Mouse (Mus musculus) lung, postnatal 36 days (tissue): ENCODE data around the gene Samhd1.
A peak's percentile ranks its signal among the peaks of the same experiment; 100 is the strongest.

Experiments used
- DNase-seq: peaks from one replicate; pipeline ENCODE4 v3.0.0; 2022; ENCODE audit warnings: mixed read lengths

The Samhd1 gene

DNA sequence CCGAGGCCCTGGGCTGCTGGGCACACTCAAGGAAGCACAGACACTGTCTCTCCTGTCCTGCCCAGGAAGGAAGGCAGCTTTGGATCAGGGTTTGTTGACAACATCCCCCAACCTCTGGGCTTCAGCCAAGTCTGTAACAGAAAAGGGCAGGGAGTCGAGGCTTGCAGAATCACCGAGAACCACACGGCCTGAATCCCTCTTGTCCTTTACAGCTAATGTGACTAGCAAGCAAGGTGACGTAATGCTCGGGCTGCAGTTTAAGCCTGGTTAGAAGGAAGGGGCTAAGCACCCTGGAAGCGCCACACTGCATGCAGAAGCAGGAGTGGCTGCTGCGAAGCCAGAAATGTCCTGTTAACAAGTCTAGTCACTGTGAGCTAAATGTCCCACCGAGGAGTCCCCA, 64.7 kb downstream of the Samhd1 start:
- peak; percentile 91 for DNase-seq

DNA sequence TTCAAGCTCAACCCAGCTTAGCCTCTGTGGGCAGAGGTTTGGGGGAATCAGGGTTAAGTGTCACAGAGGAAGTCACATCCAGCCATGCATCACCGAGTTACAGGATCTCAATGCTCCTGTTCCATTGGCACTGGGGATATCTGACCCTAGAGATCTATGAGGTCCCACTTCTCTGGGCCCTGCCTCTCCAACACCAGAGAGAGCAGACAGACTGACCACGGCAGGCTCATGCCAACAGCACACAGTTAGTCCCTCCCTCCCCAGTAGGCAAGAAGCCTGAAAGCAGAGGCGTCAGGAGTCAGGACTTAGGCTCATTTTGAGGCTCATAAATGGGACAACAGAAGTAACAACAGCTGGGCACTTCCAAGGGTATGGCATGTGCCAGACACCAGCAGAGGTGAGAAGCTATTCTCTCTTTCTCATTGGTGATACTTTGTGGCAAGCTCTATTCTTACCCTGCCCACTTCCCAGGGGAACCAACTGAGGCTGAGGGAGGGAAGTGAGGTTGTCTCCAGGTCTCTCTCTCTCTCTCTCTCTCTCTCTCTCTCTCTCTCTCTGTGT, 65.2 kb downstream of the Samhd1 start:
- DNase-seq, result peak; percentile 34

DNA sequence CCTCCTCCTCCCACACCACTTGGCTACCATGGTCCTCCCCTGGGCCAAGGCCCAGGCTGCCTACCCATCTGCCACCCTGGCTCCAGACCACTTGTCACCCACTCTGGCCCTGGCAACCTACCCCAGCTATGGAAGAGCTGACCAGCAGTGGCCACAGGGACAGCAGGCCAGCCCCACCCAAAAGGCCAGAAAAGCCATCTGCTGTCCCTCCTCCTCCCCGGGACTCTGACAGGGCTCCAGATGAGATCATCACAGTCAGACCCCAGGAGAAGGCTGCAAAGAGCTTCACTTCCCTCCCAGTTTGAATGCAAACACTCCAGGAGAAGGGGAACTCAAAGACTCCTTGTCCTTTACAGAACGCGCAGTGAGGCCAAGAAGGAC, 65.7 kb downstream of the Samhd1 start:
- peak; percentile 43 for DNase-seq

DNA sequence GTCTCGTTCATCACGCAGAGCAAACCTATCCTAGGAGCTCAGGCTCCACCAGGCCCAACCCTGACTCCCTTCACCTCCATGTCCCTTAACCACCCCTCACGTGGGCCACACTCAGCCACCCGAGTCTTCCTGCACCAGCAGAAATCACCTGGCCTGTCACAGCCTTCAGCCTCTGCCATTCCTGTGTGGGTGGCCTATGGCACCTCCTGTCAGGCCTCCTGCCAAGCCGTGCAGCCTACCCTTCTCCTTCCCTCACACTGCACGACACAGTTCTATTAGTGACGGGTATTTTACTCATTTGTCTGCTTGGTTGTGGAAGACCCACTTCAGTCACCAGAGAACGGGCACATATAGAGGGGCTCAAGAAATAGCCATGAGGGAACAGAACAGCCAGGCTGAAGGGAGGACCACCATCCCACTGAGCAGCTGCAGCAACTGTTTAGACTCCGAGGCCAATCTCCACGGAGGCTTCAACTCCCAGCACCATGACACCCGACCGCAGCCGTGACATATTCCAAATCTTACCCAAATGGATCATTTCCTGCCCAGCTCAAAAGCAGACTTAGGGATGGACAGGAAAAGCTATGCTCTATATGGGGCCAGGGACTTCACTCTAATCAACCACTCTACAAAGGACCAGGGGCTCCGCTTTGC, 66.2 kb downstream of the Samhd1 start:
- no peak for DNase-seq

DNA sequence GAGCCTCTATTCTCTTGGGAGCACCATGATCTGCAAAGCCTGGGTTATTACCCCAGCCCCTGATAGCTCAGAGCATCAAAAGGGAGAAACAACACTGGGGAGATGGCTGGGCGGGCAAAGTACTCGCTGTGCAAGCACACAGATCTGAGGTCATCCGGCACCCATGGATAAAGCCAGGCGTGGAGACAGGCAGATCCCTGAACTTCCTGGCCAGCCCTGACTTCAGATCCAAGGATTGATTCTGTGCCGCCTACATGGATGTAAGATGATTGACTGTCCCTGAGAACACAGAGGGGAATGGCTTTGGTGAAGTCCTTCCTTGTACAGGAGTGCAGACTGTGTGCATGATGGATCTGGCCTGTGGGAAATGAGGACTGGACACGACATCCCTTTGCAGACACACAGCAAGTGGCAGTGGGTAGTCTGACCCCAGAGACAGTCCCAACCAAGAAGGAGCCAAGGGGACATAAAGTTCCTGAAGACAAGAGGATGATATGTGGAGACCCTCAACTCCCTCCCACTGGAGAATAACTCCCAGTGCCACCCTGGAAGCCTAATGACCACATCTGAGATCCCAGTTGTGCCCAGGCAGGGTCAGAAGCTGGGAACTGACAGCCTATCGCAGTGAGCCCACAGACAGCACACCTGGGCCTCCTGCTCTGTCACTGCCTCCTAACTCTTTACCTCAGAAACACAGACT, 68.2 kb downstream of the Samhd1 start:
- DNase-seq, result peak; percentile 49

DNA sequence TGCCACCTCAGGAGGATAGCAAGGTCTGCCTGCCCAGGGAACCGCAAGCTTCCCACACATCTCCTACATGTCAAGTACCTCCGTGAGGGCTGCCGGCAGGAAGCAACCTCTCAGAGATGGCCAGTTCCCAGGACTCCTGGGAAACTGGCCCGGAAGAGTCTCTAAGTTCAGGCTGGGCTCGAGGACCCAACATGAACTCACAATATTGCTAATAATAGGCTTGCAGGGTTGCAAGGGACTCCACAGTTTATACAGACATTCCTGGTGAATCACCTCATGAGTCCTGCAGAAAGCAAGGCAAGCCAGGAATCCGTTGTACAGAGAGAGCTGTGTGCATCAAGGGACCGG, 69.2 kb downstream of the Samhd1 start:
- peak; percentile 37 for DNase-seq

DNA sequence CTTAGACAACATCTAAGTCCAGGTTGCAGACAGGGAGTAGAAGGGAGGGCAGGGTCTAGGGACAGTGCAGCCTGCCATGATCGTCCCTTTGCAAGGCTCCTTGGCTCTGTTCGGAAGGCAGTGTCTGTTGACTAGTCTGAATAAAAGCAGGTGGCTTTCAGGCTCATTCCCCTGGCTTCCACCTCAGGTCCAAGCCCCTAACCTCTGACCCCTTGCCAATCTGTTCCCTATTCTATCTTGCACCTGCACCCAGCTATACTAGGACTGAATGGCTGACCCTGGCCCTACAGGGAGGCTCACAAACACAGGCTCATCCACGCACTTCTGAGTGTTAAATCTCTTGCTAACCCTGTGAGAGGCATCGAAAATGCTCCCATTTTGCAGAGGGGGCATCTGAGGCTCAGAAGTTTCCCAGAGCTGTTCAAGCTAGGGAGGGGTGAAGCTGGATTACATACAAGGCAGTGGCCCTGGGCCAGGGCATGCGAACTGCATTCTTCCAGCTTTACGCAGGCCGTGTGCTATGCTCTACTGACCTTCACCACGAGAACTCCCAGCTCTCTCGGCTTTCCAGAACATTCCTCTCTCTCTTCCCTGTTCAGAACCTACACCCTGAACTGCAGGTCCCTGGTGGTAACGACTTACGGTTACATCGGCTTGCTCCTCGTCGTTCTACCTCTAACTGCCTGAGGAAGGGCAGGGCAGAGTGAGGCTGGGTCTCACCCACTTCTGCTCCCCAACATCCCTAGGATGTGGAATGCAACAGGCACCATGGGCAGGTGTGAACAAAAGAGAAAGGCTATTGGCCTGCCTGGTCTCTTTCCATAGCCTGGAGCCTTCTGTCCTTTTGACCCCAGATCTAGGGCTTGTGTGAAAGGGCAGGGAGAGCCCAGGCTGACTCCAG, 69.8 kb downstream of the Samhd1 start:
- peak; percentile 62 for DNase-seq

DNA sequence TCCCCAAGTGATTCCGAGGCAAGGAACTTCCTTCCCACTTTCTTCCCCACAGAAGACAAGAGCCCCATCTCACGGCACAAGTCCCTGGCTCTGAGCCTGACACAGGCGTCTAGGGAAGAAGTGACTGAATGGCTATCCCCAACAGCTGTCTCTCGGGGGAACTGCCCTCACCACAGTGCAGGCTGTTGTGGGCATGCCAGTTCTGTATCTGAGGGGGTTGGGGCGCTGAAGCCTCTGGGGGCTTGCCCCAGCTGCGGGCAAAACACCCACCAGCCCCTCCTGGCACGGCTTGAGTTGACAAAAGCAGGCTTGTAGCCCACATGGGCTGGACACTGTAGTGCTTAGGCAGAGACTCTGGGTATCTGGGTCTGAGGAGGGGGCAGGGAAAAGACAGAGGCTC, 70.9 kb downstream of the Samhd1 start:
- DNase-seq, result peak; percentile 42

DNA sequence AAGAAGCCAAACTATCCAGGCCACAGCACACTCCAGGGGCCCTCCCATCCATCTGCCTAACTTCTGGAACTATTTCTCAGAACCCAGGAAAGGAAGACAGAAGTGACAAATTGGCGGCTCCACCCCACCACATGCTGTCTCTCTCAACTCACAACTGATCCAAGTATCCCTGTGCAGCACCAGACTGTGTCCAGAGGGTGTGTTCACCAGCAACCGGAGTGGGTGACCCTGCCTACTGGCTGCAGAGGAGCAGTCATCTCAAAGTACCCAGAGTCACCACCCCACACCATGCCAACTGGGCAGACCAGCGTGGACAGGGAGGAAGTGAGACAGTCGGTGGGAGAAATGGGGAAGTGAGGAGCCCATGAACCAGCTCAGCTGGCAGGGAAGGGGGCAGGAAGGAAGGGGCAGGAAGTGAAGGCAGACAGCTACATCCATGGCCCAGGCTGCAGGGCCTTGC, 71.8 kb downstream of the Samhd1 start:
- DNase-seq, result peak; percentile 76

DNA sequence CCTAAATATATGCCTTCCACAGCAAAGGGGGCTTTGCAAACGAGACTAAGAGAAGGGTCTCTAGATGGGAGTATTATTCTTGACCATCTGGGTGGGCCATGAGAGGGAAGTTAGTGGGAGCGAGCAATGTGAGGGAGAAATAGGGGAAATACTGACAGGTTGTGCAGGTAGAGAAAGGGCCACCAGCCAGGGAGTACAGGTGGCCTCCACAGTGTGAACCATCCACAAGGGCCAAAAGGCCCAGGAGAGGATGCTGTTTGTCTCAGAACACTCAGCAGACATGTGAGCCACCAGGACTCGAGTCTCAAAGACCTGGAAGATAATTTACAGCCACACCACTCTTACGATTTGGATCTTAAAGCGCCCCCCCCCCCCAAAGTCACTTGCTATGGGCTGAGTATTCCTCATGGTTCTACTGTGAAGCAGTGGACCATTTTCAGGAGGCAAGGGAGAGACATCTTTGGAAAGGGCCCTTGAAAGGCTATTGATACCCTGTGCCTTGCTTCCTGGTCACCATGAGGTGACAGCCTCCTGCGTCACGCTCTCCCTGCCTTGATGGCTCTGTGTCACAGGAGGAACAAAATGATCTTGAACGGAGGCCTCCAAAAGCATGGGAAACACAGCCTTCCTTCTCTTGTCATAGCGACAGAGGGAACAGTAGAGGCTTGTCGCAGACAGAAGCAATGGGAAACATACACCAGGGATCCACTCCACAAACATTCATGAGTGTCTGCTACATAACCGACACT, 74.3 kb downstream of the Samhd1 start:
- no peak for DNase-seq

DNA sequence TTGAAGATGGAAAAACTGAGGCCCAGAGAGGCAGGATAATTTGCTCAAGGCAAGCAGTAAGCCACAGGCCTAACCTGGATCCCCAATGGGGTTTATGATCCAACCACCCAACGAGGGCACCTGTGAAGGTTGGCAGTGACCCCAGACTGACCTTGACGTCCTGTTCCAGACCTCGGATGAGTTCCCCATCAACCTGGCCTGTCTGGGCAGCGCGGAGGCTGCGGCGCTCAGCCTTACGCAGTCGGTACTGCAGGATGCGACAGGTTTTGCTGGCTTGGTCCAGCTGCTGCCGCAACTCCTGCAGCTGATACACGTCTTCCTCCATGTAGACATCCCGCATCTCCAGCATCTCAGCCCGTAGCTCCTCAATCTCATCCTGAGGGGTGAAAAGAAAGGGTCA, 75.0 kb downstream of the Samhd1 start:
- no peak for DNase-seq

DNA sequence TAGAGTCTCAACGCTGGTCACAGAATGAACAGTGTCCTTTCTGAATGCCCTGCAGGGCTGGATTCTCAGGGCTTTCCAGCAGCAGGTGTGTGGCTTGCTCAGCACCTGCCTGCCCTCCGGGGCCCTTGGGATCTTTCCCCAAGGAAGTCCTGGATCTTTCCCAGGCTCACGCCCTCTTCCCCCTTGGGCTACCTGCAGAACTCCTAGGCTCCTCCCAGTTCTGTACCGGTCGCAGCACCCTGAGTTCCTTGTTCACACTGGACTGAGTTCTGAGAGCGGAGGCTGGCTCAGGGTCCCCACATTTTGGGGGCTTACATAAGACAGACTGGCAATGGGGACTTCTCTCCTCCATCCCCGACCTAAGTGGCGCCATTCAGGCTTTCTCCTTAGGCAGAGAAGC, 75.9 kb downstream of the Samhd1 start:
- no peak for DNase-seq

DNA sequence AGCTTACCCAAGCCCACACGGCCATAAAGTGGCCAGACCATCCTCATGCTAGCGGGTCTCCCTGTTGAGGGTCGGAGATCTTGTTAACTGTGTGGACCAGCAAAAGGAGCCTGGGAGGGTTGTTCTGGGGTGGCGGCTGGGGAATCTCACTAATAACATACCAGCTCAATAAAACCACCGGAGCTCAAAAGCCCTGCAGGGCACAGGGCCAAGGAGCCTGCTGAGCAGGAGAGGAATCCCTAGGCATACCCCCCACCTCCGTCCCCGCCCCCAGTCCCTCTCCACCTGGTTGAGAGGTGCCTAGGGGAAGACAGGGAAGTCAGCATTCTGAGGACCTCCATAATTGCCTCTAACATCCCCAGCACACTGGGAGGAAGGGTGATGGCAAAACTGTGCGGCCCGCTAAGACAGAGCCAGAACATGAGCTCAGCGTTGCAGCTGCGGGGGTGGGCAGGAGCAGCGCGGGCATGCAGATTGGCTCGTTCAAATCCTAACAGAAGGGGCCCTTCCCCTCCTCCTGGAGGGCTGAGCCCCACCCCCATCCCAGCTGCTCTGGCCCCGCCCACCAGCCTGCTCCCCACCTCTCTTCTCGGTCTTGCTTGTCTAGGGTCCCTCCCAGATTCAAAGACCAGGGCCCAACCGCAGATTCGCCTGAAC, 76.6 kb downstream of the Samhd1 start:
- peak; percentile 66 for DNase-seq

DNA sequence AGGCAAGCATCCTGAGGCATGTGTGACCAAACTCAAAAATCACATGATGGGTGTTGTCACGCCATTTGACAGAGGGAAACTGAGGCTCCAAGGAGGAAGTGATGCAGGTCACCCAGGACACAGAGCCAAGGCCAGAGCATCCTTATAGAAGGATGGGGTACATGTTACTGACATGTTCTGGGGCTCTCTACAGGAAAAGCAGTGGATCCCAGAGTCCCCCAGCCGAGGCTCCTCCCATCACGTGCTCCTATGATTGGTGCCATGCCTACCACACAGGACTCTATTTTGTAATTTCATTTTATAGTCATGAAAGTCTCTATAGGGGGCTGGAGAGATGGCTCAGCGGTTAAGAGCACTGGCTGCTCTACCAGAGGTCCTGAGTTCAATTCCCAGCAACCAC, 77.3 kb downstream of the Samhd1 start:
- no peak for DNase-seq

DNA sequence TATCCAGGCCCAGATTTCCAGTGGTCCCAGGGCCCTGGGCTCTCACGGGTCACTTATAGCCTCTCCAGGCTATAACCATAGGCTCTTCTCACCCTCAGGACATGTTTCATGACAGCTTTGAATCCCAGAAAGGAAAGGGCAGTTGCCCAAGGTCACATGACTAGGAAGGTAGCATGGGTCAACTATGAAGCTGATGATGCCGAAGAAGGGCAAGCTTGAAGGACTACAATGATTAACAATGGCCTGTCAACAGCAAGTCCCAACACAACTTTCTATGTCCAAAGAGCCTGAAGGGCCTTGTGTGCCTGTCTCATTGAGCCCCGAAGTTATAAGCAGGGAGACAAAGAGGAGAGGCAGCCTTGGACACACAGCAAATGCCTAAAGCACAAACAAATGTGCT, 77.9 kb downstream of the Samhd1 start:
- no peak for DNase-seq

DNA sequence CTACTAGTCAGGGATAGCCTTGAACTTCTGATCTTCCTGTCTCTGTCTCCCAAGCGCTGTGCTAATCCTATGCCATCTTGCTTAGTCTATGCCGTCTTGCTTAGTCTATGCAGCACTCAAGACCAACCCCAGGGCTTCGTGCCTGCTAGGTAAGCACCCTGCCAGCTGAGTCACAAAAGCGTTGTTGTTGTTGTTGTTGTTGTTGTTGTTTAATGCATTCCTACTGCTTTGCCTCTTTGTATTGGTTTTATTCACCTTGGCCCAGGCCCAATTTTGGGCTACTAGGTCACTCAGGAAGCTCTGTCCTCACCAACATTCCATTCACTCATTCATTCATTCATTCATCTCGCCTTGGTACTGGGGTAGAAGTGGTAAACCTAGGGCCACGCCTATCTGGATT, 79.3 kb downstream of the Samhd1 start:
- no peak for DNase-seq

DNA sequence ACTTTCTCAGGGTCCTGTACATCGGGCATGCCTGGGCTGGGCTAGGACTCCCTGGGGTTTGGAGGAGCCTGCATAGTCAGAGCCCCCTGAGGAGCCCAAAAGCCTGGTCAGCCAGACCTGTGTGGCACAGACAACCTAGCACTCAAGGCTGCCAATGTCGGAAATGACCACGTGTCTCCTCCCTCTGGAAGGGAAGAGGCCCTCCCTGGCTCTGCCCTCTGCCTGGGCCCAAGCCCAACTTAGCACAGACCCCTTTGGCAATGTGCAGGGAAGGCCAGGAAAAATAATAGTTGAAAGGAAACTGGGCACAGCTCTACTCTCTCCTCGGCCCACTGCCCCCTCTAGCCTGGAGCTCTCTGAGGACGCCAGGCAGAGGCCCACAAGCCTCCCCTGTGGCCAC, 80.2 kb downstream of the Samhd1 start:
- peak; percentile 63 for DNase-seq

DNA sequence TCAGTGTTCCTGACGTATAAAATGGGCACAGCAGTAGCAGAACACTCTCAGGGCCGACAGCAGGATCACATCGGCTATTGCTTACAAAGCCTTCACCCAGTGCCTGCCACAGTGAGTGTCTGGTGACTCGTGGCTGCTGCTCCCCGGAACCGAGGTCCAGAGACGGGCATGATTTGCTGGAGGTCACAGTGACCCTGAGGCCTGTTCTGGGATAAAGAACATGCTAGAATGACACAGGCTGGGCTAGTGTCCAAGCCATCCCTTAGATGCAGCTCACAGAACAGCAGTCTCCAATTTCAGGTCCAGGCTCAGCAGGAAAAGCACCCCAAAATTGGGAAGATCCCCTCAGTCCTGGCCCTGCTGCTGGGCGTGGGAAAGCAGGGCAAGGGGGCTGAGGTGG, 80.8 kb downstream of the Samhd1 start:
- peak; percentile 86 for DNase-seq

DNA sequence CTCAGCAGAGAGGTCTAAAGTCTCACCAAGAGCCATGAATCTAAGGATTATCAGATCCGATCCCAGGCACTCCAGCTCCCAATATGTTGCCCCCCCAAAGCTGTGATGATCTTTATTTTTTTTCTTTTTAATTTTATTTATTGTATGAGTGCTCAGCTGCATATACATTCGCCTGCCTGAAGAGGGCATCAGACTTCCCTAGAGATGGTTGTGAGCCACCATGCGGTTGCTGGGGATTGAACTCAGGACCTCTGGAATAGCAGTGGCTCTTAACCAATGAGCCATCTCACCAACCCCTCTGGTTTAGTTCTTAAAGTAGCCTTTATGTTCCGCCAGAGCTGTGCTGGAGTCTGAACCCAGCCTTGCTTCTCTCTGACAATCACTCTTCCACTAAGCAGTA, 81.3 kb downstream of the Samhd1 start:
- no peak for DNase-seq

DNA sequence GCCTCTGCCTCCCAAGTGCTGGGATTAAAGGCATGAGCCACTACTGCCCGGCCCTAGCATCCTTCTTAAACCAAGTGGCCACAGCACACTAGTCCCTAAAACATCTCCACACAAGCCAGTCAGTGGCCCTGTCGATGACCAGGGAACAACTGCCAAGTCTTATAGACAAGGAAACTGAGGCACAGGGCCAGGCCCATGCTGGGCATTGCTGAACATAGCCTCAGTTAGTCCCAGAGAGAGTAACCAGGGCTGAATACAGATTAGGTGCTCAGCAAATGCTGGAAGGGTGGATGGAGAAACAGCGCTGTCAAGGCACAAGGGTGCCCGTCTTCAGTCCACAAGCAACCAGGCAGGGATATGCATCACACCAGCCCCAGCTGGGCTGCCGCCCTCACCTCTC, 81.9 kb downstream of the Samhd1 start:
- no peak for DNase-seq

DNA sequence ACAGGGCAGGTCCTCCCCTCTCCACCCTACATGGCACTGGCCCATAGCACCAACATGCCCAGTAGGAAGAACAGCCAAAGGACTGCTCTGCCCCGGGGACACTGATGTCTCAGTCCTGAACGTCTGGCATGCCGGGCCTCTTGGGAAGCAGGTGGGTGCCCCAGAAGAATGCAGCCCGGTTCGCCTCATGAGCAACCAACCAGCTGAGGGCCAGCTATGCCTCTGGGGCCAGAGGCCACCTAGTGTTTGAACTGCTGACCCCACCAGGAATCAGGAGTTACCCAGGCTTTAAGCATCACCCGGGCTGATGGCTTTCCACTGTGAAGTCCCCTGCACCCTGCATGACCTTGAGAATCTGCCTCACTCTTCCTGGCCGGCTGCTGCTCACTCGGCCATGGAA, 82.6 kb downstream of the Samhd1 start:
- no peak for DNase-seq

DNA sequence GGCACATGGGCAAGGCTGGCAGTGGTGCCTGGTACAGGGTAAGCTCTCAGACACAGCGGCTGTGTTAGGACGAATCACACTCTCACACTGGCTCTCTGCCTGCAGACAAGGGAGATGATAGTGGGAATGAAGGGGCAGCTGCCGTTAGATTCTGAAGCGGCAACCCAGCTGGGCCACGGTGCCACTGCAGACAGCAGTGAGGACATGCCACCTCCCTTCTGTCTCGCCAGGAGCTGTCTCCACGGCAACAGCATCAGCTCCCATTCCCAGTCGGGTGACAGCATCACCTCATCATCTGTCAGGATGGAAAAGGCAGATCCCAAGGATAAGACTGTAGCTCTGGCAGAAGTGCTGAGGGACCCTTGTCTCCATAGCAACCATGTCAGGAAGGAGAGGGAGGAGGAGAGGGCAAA, 85.2 kb downstream of the Samhd1 start:
- no peak for DNase-seq
